Mouse (Mus musculus): ENCODE data around the gene Igfals.
A peak's percentile ranks its signal among the peaks of the same experiment; 100 is the strongest.

Igfals gene

DNA sequence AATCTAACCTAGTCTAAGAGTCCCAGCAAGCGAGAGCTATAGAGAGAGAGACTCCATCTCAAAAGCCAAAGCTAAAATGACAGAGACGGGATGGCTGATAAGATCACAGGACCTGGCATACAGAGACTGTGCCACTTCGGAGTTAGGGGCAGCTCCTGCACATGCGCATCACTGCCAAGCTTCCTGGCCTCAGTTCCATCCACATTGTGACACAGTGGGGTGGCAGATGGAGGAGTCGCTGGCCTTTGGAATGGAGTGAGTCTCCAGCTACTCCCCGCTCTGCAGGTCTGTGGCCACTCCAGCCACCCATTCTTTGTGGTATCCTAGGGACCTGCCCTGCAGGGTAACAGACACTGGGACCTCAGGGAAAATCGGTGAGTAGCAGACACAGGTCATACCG lies at the start of gene Igfals:
Gene Igfals, plus strand, starts transcription at position 222 of the 400 bp plus-strand sequence.
- no peak for DNase-seq

DNA sequence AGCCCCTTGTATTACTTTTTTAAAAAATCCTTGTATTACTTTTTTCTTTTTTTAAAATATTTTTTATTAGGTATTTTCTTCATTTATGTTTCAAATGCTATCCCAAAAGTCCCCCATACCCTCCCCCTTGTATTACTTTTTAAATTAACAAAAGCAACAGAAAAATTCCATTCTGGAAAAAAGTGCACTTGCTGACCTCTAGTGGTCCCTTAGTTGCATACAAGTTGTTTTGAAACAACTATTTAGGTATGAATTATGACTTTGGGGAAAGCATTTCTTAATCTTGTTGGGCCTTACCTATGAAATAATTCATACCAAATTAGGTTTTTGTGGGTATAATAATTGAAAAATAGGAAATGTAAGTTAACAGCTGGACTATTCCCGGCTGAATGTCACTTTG lies 48.3 kb upstream of the Igfals start:
- DNase-seq, result no peak

DNA sequence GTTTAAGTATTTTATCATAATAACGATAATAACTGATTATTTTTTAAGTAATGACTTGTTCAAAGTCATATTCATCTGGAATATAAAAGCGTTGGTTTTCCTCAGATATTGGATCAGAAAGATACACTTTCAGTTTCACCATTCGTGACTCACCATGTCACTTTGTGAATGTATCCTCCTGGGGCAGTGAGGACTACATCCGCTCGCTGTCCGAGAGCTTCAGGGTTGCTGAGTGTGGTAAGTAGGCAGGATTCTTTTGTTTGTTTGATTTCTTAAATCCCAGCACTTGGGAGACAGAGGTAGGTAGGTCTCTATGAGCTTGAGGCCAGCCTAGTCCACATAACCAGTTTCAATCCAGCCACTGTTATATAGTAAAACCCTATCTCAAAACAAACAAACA lies 47.6 kb upstream of the Igfals start:
- no peak for DNase-seq

DNA sequence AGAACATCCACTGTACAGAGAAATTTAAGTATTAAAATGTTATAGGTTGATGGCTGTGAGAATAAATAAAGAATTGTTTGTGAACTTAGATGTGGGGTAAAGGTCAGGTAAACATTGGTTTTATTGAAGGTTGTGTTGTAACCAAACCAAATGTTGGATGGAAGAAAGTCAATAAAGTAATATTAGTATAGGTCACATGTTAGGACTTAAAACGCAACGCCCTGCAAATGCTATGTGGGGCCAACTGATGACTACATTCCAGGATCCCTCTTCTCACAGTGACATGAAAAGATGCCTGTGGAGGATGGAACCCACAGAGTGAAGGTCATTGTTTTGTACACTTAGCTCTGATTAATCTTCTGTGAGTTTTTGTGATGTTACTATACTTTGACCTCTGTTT lies 46.3 kb upstream of the Igfals start:
- DNase-seq, result no peak

DNA sequence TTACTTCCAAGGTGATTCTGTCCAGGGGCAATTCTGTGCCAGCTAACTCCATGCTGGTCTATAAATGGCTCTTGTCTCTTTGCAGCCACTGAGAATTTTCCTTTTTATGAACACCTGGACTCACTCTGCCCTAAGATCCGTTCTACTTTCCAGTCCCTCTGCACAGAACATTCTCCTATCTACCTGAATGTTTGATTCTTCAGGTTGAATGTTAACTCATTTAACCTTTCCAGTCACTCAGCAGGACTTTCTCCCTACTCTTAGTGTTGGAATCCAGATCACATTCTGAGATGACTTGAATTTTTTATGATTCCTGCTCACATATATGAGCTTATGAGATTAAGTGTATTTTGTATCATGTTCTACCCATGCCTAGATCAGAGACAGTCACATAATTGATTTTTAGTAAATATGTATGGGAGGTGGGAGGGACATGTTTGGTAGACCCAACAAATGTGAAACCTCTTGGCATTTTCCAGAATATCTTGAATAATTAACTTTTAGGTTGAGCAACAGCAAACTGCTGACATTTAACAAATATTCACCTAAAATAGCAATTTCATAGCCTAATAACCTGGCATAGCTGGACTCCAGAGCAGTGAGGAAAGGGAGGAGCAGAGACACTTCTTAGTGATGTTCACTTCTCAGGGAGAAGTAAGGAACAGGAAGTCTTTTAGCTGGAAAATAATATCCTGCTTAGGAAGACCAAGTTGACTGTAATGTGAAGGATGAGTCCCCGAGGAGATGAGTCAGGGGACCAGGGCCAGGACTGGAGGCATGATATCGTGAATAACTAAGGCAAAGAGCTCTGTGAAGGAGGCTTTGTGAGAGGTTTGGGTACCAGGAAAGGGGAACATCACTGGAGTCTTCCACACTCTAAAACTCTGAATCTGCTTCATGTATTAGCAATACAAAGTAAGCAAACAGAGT lies 44.2 kb upstream of the Igfals start:
- DNase-seq, result no peak

DNA sequence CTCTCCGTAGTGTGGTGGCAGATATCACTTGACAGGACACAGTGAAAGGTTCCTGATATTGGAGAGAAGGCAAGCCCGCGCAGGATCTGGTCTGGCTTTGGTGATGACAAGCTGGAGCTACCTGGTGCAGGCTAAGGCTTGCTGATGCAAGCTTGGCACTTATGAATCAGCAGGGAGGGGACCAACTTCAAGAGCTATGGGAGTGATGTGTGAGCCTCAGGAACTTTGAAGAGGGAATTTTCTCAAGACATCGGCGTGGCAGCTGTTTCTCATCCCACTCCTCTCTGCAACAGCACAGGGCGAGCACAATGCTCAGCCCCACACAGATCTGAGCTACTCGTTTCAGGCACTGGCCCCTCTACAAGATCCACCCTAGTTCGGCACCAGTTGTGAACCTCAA lies 26.0 kb upstream of the Igfals start, which contains the start of gene Hagh:
Gene Hagh, plus strand, starts transcription at position 302 of the 400 bp plus-strand sequence.
- no peak for DNase-seq

DNA sequence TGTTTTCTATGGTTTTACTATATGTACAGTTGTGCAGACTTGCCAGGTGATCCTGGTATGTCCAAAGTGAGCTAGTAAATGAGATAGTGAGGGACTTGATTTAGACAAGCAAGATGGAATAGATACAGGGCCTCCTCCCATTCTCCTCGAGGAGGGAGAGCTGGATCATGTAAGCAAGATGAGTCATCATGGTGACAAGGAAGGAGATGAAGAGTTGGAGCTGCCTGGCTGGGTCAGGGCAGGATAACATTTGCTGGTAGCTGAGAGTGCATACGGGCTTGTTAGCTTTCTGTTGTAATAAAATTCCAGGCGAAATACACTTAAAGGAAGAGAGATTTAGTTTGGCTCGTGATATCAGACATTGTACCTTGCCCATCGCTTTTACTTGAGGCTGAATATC lies 25.5 kb upstream of the Igfals start:
- no peak for DNase-seq

DNA sequence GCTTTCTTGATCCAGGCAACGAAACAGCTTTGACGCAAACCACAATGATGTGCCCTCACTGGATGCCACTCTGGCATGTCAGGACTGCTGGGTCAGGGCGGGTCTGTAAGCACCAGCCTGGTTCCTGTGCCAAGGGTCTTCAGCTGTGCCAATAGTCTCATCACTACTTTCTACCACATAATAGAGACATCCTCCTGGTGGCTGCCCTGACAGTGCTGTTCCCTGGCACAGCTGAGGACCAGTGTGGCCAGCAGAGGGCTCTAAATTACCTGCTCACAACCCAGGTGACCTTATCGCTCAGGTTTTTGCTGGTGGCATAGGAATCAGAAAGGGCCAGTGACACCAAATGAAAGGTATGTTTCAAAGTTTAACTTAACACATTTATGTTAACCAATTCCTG lies 24.7 kb upstream of the Igfals start:
- DNase-seq, result no peak

DNA sequence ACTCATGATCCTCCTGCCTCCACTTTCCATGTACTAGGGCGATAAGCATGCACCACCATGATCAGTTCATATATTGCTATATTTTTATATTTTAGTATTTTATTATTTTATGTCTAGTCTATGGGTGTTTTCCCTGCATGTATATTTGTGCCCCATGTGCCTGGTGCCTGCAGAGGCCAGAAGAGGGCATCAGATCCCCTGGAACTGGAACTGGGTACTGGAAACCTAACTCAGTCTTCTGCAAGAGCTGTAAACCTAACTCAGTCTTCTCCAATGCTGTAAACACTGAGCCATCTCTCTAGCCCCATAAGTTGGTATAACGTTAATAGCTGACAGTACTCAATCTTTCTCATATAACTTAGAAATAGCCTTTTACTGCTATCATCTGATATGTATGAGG lies 23.2 kb upstream of the Igfals start:
- DNase-seq, result no peak

DNA sequence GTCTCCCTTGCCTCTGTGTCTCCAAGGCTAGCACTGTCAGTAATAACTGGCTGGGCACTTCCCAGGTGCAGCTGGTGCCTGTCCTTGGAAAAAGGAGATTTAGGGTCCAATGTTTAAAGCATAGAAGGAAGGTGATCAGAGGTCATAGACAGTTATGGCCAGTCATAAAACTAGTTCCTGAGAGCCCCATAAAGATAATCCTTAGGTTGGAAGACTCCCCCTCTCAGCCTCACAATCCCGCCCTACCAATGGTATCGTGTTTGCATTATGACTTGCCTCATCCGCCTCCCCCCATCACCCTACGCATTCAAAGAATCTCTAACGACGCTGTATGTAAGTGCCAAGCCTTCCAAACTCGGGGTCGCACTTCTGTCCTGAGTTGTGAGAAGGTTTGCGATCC lies 21.3 kb upstream of the Igfals start:
- DNase-seq, result no peak

DNA sequence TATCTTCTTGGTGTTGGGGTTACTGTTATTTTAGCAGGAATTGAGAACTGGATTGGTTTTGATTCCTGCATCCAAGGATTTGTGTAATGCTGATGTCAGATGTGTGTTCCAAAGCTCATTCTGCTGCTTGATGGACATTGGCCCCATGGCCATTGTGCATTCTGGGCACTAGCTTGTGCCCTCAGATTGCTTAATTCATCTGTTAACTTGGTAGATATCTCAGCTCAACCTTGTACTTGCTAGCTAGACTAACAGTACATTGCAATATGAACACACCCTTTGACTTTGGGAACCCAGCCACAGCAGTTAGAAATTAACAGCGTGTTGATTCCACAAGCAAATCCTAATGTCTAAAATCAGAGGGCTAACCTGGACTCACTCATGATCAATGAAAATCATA lies 18.4 kb upstream of the Igfals start:
- DNase-seq, result no peak

DNA sequence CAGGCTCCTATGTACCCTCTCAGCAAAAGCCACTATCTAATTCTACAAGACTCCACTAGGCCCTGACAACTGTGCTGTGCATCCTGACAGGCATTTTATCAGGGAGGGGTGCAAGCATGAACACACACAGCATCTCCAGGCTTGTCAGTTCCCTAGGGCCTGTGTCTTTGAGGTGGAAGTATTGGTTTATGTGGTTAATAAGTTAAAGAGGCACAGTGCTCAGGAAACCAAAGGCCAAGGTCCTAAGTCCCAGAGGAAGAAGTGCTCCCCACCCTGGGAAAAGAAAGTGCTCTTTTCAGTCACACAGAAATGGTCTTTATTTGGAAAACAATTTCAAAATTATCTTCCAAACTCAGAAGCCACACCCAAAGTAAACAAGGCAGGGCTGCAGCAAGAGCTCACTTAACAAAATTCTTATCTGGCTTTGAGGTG lies 17.2 kb upstream of the Igfals start:
- DNase-seq, result no peak

DNA sequence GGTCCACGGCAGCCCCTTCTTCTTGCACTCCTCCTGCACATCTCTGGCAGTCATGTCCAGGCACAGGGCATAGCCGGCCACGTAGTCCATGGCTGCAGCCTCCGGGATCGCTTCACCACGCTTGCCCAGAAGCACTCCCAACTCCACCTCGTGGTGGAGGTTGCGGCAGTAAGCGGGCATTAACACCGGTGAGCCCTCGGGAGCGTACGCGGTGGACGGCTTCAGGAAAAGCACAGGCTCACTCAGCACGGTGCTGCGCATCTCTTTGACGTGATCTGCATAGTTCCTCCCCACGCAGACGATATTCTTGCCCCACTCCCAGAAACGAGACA lies 16.1 kb upstream of the Igfals start:
- DNase-seq, result no peak

DNA sequence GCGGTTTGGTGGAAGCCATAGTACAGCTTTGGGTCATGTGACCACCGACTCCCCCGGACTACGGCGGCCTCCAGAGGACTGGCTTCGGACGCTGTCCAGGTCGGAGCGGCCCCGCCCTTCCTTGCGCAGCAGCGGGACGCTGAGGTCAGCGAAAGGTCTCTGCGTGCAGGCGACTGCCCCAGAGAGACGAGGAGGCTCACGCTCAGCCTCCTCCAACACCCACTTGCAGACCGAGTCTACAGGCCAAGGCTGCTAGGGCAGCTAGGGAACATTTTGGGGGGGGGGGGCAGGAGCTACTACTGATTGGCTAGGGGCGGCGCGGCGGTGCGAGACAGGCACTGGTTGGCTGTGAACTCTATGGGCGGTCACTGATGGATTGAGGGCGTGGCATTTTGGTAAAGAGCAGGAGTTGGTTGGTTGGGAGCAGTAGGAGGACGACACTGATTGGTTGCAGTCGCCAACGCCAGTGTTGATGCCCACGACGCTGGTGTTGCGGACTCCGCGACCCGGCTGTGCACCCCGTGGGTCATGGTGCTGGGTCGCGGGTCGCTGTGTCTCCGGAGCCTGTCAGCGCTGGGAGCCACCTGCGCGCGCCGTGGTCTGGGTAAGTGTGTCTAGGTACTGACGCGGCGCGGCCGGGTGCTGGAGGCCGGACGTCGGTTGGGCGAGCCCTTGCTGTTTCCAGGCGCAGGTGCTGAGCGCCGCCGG lies 15.6 kb upstream of the Igfals start, which contains the start of gene Fahd1:
Gene Fahd1, minus strand, starts transcription at position 300 of the 708 bp plus-strand sequence.
- peak; percentile 91 for DNase-seq

DNA sequence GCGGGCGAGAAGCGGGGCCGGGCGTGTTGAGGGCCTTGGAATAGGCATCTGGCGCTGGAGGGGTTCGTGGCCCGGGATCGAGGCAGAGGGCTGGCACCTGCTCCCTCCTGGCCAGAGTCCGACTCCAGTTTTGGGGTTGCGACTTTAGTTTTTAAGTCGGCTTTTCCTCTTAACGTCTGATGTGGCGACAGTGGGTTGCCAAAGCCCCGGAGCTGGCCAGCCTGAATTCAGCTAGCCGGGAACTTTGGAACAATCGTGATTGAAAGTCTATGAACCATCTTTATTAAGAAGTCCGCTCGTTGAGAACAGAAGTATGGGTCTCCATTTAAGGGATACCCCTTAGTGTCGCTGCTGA lies 15.0 kb upstream of the Igfals start:
- DNase-seq, result no peak

DNA sequence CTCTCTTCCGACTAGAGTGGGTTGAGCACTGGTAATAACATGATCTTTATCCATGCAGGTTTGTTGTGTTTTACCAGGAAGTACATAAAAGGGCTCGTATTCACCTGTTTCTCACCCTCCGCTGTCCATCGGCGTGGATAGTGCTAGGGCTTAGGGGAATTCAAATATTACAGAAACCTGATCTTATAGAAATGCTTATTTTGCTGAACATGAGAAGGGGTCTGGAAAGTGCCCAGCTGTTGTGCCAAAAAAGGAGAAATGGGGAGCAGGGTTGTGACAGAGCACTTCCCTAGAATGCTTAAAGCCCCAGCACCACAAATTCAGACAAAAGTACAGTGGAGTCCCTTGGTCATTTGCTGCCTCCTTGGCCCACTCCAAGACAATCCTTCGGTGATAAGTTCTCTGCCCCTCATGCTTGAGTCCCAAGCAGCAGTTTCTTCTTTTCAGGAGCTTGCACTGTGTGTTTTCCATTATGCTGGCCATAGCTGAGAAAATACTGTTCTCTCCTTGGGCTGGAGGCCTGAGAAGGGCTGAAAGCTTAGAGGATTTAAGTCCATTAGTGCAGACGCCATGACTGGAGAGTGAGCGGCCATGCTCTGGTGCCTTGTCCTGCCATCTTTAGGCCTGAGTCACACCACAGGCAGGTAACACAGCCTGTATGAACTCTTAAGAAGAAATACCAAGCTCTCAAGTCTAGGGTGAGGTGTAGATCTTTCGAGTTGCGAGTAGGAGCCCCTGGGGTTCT lies 14.2 kb upstream of the Igfals start:
- no peak for DNase-seq

DNA sequence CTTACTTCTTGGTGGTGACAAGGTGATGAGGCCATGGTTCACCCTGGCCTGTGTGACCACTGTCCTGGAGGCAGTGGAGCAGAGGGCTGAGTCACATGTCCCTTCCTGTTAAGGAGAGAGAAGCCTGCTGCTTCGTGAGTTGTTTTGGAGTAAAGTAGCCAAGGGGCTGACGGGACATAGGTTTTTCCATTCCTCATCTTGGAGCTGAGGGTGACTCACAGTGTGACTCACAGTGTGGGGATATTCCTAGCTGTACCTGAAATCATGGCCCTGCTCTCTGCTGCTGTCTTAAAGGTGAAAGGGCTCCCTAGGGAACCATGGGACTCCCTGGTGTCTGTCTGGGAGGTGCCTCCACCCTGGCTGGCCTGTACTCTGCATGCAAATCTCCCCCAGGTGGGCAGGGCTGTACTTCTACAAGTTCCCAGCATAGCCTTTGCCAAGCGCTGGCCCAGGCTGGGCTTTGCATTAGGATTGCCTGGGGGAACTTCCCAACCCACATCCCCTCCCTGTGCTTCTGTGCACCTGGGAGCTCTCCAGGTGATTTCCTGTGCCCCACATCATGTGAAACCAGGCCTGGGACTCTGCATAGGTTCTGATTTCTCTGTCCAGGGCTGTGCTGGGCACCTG lies 9.8 kb upstream of the Igfals start:
- DNase-seq, result no peak

DNA sequence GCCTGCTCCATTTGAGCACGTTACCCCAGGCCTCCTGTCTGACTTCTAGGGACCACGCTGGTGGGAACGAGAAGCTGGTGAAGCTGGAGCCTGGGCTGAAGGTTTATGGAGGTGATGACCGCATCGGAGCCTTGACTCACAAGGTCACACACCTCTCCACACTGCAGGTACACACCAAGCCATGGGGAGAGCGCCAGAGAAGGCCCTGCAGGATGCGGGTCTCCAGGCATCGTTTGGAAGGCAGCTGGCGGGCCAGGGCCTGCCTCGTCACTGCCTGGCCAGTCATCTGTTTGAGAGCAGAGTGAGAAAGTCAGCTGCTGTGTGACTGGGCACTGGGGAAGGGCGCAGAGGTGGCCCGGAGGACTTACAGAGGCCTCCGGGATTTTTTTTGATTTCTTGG lies 9.2 kb upstream of the Igfals start:
- DNase-seq, result no peak

DNA sequence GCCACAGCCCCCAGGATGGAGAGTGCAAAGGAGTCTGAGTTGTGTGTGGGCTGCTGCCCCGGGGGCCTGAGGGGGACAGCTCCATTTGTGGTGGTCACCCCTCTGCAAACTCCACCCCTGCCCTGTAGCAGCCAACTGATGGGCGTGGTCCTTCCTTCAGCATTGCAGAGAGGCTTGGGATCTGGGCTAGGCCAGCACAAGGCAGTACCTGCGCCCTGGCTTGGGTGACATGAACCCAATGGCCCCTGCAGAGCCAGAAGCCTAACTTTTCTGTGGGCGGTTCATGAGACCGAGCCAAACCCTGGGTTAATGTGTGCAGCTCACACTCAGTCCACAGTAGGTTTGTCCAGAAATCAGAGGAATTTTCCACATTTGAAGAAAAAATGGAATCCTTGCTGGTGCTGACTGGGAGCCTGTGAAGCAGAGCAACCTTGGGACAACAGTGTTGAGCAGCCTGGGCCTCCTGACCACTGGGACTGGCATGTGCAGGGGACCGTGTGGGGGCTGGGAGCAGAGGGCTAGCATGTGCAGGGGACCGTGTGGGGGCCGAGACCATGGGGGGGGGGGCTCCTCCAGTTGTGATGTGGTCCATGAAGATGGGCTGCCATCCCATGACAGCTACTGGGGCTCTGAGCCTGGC lies 7.8 kb upstream of the Igfals start:
- DNase-seq, result no peak

DNA sequence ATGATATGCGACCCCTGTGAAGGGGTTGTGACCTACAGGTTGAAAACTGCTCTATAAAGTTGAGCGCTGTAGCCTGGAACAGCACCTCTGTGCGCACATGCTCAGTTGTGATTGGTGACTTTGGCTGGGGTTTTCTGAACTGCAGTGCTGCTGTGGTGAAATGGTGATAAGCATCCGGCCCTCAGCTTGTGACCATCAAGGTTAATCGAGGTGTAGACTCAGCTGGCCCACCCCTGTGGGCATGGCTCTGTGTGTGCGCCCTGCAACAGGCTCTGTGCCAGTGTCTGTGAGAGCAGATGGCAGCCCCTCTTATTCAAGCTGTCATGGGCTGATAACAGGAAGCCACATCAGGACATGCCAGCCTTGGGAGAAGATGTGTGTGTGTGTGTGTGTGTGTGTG lies 6.8 kb upstream of the Igfals start:
- no peak for DNase-seq

DNA sequence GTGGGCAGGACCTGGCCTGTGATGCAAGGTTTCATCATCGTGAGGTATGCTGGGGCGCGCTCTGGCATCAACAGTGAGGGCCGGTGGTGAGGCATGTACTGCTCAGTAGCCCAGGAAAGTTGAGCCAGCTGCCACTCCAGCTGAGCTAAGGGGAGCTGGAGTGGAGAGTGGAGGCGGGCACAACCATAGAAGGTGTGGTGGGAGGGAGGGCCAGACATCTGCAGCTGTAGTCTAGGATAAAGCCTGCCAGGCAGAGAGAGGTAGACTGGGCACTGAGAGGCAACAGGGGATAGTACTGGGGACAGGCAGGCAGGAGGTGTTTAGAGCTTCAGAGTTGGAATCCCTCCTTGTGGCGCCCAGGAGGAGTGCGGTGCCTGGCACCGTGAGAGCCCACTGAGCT lies 5.7 kb upstream of the Igfals start:
- no peak for DNase-seq

DNA sequence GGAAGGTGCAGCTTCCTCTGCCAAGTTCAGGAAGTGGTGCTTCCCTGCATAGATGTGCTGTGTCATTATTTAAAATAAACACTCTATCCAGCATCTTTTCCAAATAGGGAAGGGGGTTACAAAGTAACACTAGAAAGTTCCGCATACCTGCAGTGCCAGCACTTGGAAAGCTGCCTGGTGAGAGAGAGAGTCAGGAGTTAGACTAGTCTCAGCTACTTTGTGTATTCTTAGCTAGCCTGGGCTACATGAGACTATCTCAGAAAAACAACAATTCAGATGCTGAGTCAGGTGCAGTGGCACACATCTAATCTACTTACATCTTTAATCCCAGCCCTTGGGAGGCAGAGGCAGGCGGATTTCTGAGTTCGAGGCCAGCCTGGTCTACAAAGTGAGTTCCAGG lies 4.0 kb upstream of the Igfals start:
- no peak for DNase-seq

DNA sequence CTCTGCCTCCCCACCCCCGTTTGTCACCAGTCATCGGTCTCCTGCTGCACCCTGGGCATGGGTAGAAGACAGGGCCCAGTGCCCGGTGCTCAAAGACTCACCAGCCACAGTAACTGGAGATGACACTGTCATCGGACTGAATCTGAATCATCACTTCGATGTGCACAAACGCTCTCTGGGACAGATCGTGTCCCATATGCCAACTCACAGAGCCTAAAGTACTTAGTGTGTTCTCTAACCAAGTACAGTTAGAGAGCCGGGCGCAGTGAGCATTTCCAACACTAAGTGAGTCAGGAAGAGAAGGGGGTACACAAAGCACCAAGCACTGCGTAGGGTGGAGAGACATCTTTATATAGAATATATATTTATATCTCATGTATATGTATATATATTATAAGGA lies 2.1 kb downstream of the Igfals start:
- DNase-seq, result no peak
